Mouse (Mus musculus): ENCODE data around the gene Lnx2.

DNA sequence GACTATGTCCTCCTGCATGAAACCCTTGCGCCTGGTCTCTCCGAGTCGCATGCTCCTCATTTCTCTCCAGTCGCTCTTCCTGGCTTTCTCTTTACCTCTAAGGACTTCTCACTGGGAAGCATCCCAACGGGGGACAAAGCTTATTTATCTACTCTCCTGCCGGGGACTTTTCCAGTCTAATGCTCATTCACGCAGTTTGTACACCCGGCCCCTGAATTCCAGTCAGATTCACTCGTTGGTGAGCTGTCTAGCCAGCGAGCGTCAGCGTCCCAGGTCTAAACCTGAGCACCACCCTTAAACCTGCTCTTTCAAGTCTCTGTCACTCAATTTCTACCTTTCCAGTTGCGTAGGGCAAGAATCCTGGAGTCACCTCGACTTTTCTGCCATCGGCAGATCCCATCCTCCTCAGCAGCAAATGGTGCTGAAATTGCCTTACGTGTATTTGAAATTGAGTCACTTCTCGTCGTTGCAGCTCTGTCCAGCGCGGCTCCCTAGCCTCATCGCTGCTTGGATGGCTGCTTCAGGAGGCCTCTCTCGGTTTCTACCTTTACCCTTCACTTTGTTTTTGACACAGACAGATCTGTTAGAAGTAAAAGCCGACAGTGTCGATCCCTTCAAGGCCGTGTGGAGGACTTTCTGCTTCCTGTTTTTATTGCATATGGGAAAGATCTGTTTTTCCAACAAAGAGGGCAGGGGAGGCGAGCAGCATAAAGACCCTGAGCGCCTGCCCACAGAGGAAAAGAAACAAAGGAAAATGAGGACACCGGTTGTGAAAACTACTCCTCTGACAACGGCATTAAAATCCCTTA lies 24.7 kb downstream of the Lnx2 start:
- TF ChIP-seq CTCF (IDR thresholded peaks at IDR 0.05; ENCODE audit: borderline replicate concordance, insufficient read depth, low read length) (no peak), POLR2A (IDR thresholded peaks at IDR 0.05; ENCODE audit: low read depth, low read length) (no peak)
